Mouse (Mus musculus) embryonic facial prominence, embryonic 12.5 days (tissue): ENCODE measurements around the gene Dysf. TPM values are rescaled to one million over a fixed set of nuclear protein-coding genes. Genes with fewer than 3 reads are reported as not detected.

Source experiments
- ATAC-seq: fragments of 200-750 bp; cut with Nextera tagmentation; 2 replicates; pipeline ENCODE4 v1.8.0; 2017; ENCODE audit not compliant: insufficient number of reproducible peaks, insufficient read depth, low FRiP score, low TSS enrichment
- H3K27ac ChIP-seq: fragments of 300-500 bp; sonication (generic); 2 replicates; pipeline ENCODE4 v1.5.1; 2016; ENCODE audit warnings: mild to moderate bottlenecking
- H3K27me3 ChIP-seq: fragments of 300-500 bp; sonication (generic); 2 replicates; pipeline ENCODE4 v1.6.1; 2016; ENCODE audit warnings: mild to moderate bottlenecking, moderate library complexity
- H3K36me3 ChIP-seq: fragments of 300-500 bp; sonication (generic); 2 replicates; pipeline ENCODE4 v1.6.1; 2016; ENCODE audit warnings: mild to moderate bottlenecking
- H3K4me1 ChIP-seq: fragments of 300-500 bp; sonication (generic); 2 replicates; pipeline ENCODE4 v1.6.1; 2016
- H3K4me2 ChIP-seq: fragments of 300-500 bp; sonication (generic); replicated peaks from 2 replicates; pipeline ENCODE4 v1.6.1; 2016; ENCODE audit warnings: mild to moderate bottlenecking, moderate library complexity
- H3K4me3 ChIP-seq: fragments of 300-500 bp; sonication (generic); 2 replicates; pipeline ENCODE4 v1.5.1; 2016; ENCODE audit warnings: mild to moderate bottlenecking
- H3K9ac ChIP-seq: fragments of 300-500 bp; sonication (generic); 2 replicates; pipeline ENCODE4 v1.6.1; 2016; ENCODE audit warnings: mild to moderate bottlenecking, moderate library complexity
- H3K9me3 ChIP-seq: fragments of 300-500 bp; sonication (generic); 2 replicates; pipeline ENCODE4 v1.6.1; 2016; ENCODE audit warnings: mild to moderate bottlenecking, moderate library complexity
- WGBS: fragments of 180-500 bp; shearing (Covaris S2); methylation state at CpG from one replicate; pipeline ENCODE4 v1.1.7; 2016; 5-methylcytosine and 5-hydroxymethylcytosine counted together
- polyA plus RNA-seq: library from polyadenylated mRNA; unstranded; fragments of >200 nt; fragmentation: Nextera tagmentation; extraction: Ambion mirVana; gene quantifications from 2 replicates; pipeline ENCODE4 v1.2.1, GENCODE M21; 2016

Gene Dysf
- polyA plus RNA-seq, 1 experiment from 2014 or later: 8.7 TPM

DNA sequence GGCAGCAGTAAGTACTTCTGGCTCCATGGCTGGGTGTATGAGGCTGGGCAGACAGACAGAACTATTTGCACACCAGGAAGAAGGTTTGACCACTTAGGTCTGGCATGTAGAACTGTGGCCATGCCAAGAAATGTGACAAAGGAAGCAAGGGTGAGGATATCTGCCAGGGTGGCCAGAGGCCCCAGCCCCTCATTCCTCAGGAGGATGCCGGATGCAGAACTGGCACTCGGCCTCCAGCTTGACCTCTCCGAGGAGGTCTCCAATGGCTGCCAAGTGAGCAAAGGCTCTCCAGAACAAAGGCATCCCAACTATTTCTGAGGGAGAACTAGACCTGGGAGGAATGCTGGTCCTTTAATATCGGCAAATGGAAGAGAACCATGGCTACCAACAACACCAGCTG is 173.1 kb downstream of the Dysf start:
- Histone ChIP-seq H3K4me1 (no peaks in the 10 kb centered on the region), H3K27ac (no peak overlapping the region), H3K36me3 (no peaks in the 10 kb centered on the region), H3K27me3 (no peaks in the 10 kb centered on the region), H3K4me3 (no peak overlapping the region), H3K9ac (no peak overlapping the region), H3K4me2 (no peak overlapping the region), H3K9me3 (no peaks in the 10 kb centered on the region)
- 35% methylated on average over 4 of the region's 4 CpGs for WGBS
- no peak for ATAC-seq

DNA sequence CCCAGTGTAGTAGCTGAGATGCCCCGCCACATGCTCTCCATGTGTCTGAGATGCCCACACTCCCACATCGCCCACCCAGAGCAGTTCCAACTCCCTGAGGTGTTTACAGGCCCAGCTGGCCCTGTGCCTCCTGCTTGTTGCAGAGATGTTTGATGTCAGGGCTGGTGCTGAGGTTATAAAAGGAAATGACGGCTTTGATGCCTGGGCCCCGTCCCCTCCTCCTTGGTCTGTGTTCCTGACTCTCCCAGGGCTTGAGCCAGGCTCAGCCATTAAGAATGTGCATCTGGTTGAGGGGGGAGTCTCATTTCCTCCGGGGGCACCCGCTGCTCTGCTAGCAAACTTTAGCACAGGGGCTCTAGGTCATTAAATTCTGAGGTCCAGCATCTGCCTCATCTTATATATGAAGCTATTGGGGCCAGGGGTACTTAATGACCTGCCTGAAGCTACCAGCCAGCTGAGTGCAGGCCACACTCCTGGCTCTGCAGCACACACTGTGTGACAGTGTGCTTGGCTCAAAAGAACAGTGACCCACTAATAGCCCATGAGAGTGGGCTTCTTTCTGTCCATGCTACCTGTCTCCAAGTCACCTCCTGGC is 183.4 kb downstream of the Dysf start:
- no peak overlapping the region for H3K9ac ChIP-seq
- no peaks in the 10 kb centered on the region for H3K9me3 ChIP-seq
- H3K4me1 ChIP-seq: 0 out of 2 replicates have a peak, but pooled peaks cover 3% of the 10 kb centered on the region
- H3K4me2 ChIP-seq: no peak overlapping the region
- no peaks in the 10 kb centered on the region for H3K27me3 ChIP-seq
- H3K36me3 ChIP-seq: no peaks in the 10 kb centered on the region
- ATAC-seq: no peak
- no peak overlapping the region for H3K4me3 ChIP-seq
- WGBS: 57% methylated on average over 6 of the region's 6 CpGs
- H3K27ac ChIP-seq: no peak overlapping the region

DNA sequence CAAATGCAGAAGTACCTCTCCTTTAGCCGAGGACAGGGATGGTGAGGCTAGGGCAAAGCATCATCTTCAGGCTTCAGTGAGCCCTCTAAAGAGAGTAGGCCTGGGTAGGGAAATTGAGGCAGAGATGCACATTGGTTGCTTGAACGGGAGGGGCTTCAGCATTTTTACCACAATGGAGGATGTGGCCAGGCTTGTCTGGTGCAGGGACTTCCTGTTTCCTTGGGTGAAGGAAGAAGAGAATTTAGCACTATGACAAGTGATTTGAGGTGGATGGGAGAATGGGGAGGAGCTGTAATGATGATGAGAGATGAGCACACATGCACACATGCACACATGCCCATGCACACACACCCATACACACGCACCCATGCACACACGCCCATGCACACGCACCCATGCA is 188.1 kb downstream of the Dysf start:
- no peak overlapping the region for H3K9ac ChIP-seq
- H3K4me1 ChIP-seq: 0 out of 2 replicates have a peak, but pooled peaks cover 3% of the 10 kb centered on the region
- no peaks in the 10 kb centered on the region for H3K27me3 ChIP-seq
- 91% methylated on average over 5 of the region's 5 CpGs for WGBS
- H3K4me3 ChIP-seq: no peak overlapping the region
- no peak overlapping the region for H3K4me2 ChIP-seq
- ATAC-seq: no peak
- H3K9me3 ChIP-seq: no peaks in the 10 kb centered on the region
- H3K36me3 ChIP-seq: no peaks in the 10 kb centered on the region
- H3K27ac ChIP-seq: no peak overlapping the region; the same call in 1 of the 2 replicates

DNA sequence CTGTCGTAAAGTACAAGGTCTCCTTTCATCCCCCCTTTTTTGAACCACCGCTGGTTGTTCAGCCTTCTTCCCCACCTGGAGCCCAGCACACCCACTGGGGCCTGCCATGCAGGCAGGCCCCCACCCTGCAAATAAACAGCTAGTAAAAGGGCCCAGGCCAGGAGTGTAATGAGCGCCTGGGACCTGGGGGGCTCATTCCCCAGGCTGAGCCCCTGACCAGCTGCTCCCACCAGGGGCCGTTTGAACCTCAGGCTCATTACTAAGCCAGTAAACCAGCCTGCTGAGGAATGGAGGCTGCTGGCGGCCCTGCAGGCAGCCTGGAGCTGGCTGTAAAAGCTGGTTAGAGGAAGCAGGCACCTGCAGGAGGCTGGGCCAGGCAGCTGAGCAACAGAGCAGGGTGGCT is 189.4 kb downstream of the Dysf start:
- H3K27me3 ChIP-seq: no peaks in the 10 kb centered on the region
- H3K9me3 ChIP-seq: no peaks in the 10 kb centered on the region
- no peaks in the 10 kb centered on the region for H3K36me3 ChIP-seq
- H3K4me2 ChIP-seq: no peak overlapping the region
- no peak for ATAC-seq
- H3K9ac ChIP-seq: no peak overlapping the region
- no peak overlapping the region for H3K27ac ChIP-seq
- H3K4me1 ChIP-seq: no peaks in the 10 kb centered on the region
- no peak overlapping the region for H3K4me3 ChIP-seq
- 22% methylated on average over 5 of the region's 5 CpGs for WGBS

DNA sequence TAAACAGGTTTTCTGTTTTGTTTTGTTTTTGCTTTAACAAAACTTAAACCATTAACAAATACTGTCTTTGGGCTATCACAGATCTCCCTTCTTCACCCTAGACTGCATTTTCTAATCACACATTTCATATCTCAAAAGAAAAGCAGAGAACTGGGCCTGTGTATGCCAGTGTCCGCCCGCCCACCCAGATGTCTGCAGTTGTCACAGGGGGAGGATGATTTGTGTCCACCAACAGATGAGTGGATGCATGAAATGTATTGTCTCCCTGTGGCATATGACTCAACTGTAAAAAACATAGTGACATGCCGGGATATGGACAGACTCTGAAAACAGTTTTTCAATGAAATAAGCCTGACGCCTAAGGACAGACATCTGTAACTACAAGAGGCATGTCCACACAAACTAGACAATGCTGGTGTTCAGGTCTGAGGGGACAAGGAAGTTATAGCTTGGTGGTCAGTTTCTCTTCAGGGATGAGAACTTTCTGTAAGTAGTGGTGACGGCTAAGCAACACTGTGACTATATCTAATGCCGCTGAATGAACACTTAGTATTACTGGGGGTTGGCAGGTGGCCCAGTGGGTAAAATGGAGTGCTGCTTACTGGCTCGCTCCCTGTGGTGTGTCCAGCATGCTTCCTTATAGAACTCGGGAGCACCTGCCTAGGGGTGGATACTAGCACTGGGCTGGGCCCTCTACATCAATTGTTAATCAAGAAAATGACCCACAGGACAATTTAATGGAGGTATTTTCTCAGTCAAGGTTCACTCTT is 193.5 kb downstream of the Dysf start:
- Histone ChIP-seq H3K4me2 (no peak overlapping the region), H3K4me3 (no peak overlapping the region), H3K27ac (no peak overlapping the region), H3K4me1 (no peaks in the 10 kb centered on the region), H3K9me3 (no peaks in the 10 kb centered on the region), H3K27me3 (no peaks in the 10 kb centered on the region), H3K9ac (no peak overlapping the region), H3K36me3 (no peaks in the 10 kb centered on the region)
- 89% methylated on average over 8 of the region's 8 CpGs for WGBS
- ATAC-seq: no peak

DNA sequence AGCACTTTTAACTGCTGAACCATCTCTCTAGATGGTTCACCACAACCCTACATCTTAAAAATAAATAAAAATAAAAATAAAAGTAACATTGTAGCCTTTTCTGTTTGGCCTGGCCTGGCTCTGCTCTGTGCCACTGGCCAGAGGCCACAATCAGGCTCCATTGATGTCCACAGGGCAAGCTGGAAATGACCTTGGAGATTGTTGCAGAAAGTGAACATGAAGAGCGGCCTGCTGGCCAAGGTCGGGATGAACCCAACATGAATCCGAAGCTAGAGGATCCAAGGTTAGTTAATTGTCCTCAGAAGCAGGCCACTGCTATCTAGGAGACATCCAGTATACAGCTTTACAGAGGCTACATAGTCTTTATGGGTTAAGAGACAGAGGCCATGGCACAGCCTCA is 197.2 kb downstream of the Dysf start:
- Histone ChIP-seq H3K9me3 (no peaks in the 10 kb centered on the region), H3K4me2 (no peak overlapping the region), H3K36me3 (no peaks in the 10 kb centered on the region), H3K9ac (no peak overlapping the region), H3K4me3 (no peak overlapping the region), H3K27me3 (no peaks in the 10 kb centered on the region), H3K27ac (no peak overlapping the region), H3K4me1 (peaks cover 8% of the 10 kb centered on the region)
- 82% methylated on average over 3 of the region's 3 CpGs for WGBS
- ATAC-seq: no peak

DNA sequence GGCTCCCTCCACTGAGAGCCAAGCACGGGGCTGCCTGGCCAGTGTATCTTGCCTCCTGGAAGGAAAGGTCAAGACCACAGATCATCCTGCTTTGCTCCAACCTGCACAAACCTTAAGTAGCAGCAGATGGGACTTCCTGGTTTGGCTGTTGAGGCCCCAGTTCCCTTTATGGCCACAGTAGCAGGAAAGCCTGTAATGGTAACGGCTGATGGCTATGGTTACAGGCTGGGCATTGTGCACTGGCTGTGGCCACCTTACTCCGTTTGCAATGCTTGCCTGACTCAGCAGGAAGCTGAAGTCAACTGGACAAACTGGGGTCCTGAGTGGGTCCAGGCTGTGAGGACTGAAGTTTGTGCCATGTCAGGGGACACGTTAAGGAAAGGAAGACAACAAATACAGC is 200.2 kb downstream of the Dysf start:
- Histone ChIP-seq H3K9me3 (no peaks in the 10 kb centered on the region), H3K27me3 (no peaks in the 10 kb centered on the region), H3K4me3 (no peak overlapping the region), H3K27ac (no peak overlapping the region), H3K36me3 (no peaks in the 10 kb centered on the region), H3K9ac (no peak overlapping the region), H3K4me2 (no peak overlapping the region), H3K4me1 (peaks cover 9% of the 10 kb centered on the region)
- 66% methylated on average over 4 of the region's 4 CpGs for WGBS
- ATAC-seq: no peak

DNA sequence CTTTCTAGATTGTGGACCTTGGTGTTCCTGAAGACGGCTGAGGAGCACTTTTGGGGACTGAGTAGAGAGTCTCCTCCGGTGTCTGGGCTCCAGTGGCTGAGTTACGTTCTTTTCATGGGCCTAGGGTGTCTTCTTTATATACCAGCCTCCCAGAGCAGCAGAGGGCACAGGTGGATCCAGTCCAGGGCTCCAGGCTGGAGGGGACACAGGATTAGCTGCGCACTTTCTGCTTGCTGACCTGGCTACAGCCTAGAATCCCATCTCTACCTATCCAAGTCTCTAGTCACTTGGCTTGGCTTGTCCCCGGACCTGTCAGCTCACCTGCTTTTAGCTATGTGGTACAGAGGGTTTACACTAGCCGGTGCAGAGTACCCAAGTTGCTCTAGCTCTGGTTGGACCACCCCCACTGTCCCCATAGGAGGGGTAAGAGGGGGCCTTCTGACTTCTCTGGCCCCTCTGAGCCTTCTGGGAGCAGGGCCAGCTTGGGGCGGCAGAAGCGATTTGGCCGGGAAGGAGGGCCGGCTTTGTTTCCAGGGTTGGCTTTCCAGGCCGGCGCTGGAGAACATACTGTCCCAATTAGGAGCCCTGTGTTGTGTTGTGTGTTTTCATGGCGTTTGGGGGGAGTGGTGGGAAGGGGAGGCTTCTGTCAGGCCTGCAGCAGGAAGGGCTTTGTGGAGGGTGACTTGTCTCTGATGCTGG is 201.5 kb downstream of the Dysf start:
- Histone ChIP-seq H3K9me3 (no peaks in the 10 kb centered on the region), H3K4me3 (no peak overlapping the region), H3K27me3 (no peaks in the 10 kb centered on the region), H3K9ac (no peak overlapping the region), H3K4me1 (peaks cover 9% of the 10 kb centered on the region), H3K36me3 (no peaks in the 10 kb centered on the region), H3K4me2 (no peak overlapping the region), H3K27ac (peak overlapping the region; percentile 67)
- no peak for ATAC-seq
- 52% methylated on average over 13 of the region's 13 CpGs for WGBS

DNA sequence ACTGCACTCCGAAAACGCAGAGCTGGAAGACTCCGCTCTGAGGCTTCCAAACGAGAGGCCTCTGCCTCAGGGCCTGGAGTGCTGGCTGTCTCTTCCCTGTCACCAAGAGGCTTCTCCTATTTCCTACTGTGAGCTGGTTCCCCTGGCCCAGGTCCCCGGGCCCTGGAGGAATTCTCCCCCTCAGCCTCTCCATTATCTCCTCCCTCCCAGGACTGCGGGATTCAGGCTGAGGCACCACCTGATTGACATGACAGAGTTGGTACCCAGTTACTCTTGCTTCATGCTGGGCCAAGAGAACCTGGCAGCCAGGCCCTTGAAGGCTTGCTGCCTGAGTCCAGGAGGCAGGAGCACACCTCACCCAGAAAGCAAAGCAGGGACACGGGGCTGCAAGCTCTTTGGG is 203.1 kb downstream of the Dysf start:
- Histone ChIP-seq H3K4me1 (peaks cover 9% of the 10 kb centered on the region), H3K9ac (no peak overlapping the region), H3K9me3 (no peaks in the 10 kb centered on the region), H3K36me3 (no peaks in the 10 kb centered on the region), H3K27me3 (no peaks in the 10 kb centered on the region), H3K4me3 (no peak overlapping the region), H3K27ac (no peak overlapping the region), H3K4me2 (no peak overlapping the region)
- WGBS: 50% methylated on average over 7 of the region's 7 CpGs
- ATAC-seq: no peak

DNA sequence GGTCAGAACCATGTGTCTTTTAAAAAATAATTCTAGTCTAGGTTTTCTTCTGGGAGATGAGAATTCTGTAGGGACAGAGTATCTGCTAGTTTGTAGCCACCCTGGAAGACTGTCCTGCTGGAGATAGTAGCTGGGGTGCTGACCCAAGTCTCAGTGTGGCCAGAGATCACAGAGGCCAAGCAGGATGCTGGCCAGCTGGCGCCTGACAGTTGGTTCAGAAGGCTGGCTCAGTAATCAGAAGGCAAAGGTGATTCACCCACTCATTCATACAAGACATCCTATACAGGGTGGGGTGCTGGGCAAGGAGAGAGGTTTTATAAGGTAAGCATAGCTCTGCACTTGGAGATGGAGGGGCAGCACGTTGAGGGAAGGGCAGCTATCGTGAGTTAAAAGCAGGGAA is 204.7 kb downstream of the Dysf start:
- H3K4me3 ChIP-seq: no peak overlapping the region
- peaks cover 16% of the 10 kb centered on the region for H3K4me1 ChIP-seq

DNA sequence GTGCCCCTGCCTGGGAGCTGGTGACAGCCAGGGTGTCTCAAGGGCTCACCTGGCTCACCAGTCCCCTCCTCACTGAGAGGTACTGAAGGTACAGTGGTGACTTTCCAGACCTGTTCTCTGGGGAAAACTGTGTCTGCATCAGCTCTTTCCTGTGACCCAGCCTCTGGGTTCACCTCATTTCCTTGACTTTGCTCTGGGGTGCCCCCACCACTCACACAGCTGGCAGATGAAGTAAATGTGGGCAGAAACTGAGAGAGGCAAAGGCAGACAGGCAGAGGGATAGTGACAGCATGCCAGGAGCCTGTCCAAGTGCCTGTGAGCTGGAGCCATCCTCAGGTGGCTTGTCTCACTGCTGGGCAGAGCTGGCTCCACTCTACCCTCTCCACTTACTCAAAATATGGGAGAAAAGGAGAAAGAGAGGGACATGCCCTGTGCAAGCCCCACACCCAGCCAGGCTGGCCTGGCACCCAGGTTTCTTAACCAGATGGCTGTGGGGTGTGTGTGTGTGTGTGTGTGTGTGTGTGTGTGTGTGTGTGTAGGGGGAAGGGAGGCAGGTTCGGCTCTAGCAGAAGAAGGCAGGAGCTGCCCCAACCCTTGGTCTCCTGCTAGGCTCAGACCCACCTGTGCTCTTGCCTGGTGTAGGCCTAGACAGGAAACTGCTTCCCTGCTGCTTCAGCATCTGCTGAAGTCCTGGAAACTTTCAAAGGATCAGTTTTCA is 209.0 kb downstream of the Dysf start:
- WGBS: 50% methylated on average over 1 of the region's 1 CpGs
- Histone ChIP-seq H3K4me3 (no peak overlapping the region), H3K27ac (no peak overlapping the region), H3K4me1 (peaks cover 14% of the 10 kb centered on the region), H3K27me3 (no peaks in the 10 kb centered on the region), H3K4me2 (no peak overlapping the region), H3K36me3 (no peaks in the 10 kb centered on the region), H3K9me3 (no peaks in the 10 kb centered on the region), H3K9ac (no peak overlapping the region)
- 0 out of 2 replicates have a peak, but pooled peaks have one; percentile 53 for ATAC-seq

More for the DNA sequence above, 204.7 kb downstream of the Dysf start:
- no peaks in the 10 kb centered on the region for H3K27me3 ChIP-seq
- no peaks in the 10 kb centered on the region for H3K36me3 ChIP-seq
- WGBS: 60% methylated on average over 3 of the region's 3 CpGs
- 0 out of 2 replicates have a peak overlapping the region, but pooled peaks have one; percentile 4 for H3K9ac ChIP-seq
- H3K4me2 ChIP-seq: no peak overlapping the region
- H3K27ac ChIP-seq: no peak overlapping the region
- no peaks in the 10 kb centered on the region for H3K9me3 ChIP-seq
- no peak for ATAC-seq
